Mouse (Mus musculus) lung, embryonic 14.5 days (tissue): ENCODE measurements around the gene Mfap1b. TPM values are rescaled to one million over a fixed set of nuclear protein-coding genes. Genes with fewer than 3 reads are reported as not detected.

Source experiments
- ATAC-seq: fragments of 200-750 bp; cut with Nextera tagmentation; 2 replicates; pipeline ENCODE4 v1.8.0; 2017; ENCODE audit warnings: mild to moderate bottlenecking, moderate TSS enrichment, moderate library complexity; ENCODE audit not compliant: insufficient read depth
- DNase-seq: peaks from one replicate; pipeline ENCODE4 v3.0.0-alpha.2; 2015
- H3K27ac ChIP-seq: fragments of 300-500 bp; sonication (generic); 2 replicates; pipeline ENCODE4 v1.5.1; 2014; ENCODE audit warnings: low read depth, mild to moderate bottlenecking, moderate library complexity
- H3K27me3 ChIP-seq: fragments of 300-500 bp; sonication (generic); 2 replicates; pipeline ENCODE4 v1.6.1; 2014; ENCODE audit warnings: low read length, control low read depth; ENCODE audit not compliant: insufficient read depth
- H3K36me3 ChIP-seq: fragments of 300-500 bp; sonication (generic); 2 replicates; pipeline ENCODE4 v1.6.1; 2014; ENCODE audit warnings: control low read depth; ENCODE audit not compliant: insufficient read depth
- H3K4me1 ChIP-seq: fragments of 300-500 bp; sonication (generic); 2 replicates; pipeline ENCODE4 v1.6.1; 2014; ENCODE audit warnings: antibody characterized with exemption, control low read depth; ENCODE audit not compliant: insufficient read depth
- H3K4me2 ChIP-seq: fragments of 300-500 bp; sonication (generic); 2 replicates; pipeline ENCODE4 v1.6.1; 2014; ENCODE audit warnings: mild to moderate bottlenecking
- H3K4me3 ChIP-seq: fragments of 300-500 bp; sonication (generic); 2 replicates; pipeline ENCODE4 v1.5.1; 2014; ENCODE audit warnings: low read depth, low read length
- H3K9ac ChIP-seq: fragments of 300-500 bp; sonication (generic); 2 replicates; pipeline ENCODE4 v1.6.1; 2014
- H3K9me3 ChIP-seq: fragments of 300-500 bp; sonication (generic); 2 replicates; pipeline ENCODE4 v1.6.1; 2016; ENCODE audit warnings: low read depth, low read length, control low read depth
- CTCF ChIP-seq: IDR thresholded peaks from 2 replicates; pipeline ENCODE4 v1.5.1; 2016; ENCODE audit warnings: antibody characterized with exemption, low read depth
- WGBS: fragments of 180-500 bp; shearing (Covaris S2); extraction: QIAGEN DNeasy Blood & Tissue Kit; methylation state at CpG from one replicate; pipeline ENCODE4 v1.1.7; 2014; 5-methylcytosine and 5-hydroxymethylcytosine counted together
- microRNA-seq: library from miRNA; unstranded; fragments of <30 nt; microRNA quantifications from one replicate; pipeline ENCODE4, GENCODE M21; 2016; ENCODE audit warnings: borderline number of aligned reads
- polyA plus RNA-seq: library from polyadenylated mRNA; unstranded; fragments of >200 nt; fragmentation: Nextera tagmentation; extraction: Ambion mirVana; gene quantifications from 2 replicates; pipeline ENCODE4 v1.2.1, GENCODE M21; 2014

Mfap1b gene
- polyA plus RNA-seq, 1 experiment from 2014 or later: 47.9 TPM

GRCm38 (mm10) chr2:121412843-121413386 lies 61.0 kb downstream of the Mfap1b start:
- peak; percentile 7 for ATAC-seq
- peak overlapping the region; percentile 100 for H3K9ac ChIP-seq
- H3K4me2 ChIP-seq: peak overlapping the region; percentile 78
- DNase-seq: peak; percentile 52
- H3K36me3 ChIP-seq: peaks cover 19% of the 10 kb centered on the region
- peaks cover 4% of the 10 kb centered on the region; the same call in 1 of the 2 replicates for H3K4me1 ChIP-seq
- no peaks in the 10 kb centered on the region for H3K27me3 ChIP-seq
- H3K27ac ChIP-seq: peak overlapping the region; percentile 99
- WGBS: 7% methylated on average over 4 of the region's 4 CpGs
- peak overlapping the region; percentile 99 for H3K4me3 ChIP-seq
- TF ChIP-seq CTCF: no peak
- H3K9me3 ChIP-seq: no peaks in the 10 kb centered on the region

Small RNA genes within 50 kb of the gene (microRNA-seq; reads per million reads assigned to microRNA genes)
- not detected for gene Gm22953

Other genes with a start within 250 kb of the Mfap1b start
- 55.5 and 73.6 TPM in 2 replicates for gene Trp53bp1, start 202.7 kb downstream of the Mfap1b start, polyA plus RNA-seq
- 5.5 and 5.7 TPM in 2 replicates for gene Map1a, start 184.5 kb downstream of the Mfap1b start, polyA plus RNA-seq
- 10.5 and 10.8 TPM in 2 replicates for gene Ppip5k1, start 118.7 kb downstream of the Mfap1b start, polyA plus RNA-seq
- gene Ckmt1, start 116.4 kb downstream of the Mfap1b start, polyA plus RNA-seq: 0.75 and 1.4 TPM in 2 replicates
- 0.24 TPM in 1 of 2 replicates, not detected in the other for gene Strc, start 86.9 kb downstream of the Mfap1b start, polyA plus RNA-seq
- gene Pdia3, start 60.3 kb downstream of the Mfap1b start, polyA plus RNA-seq: 628 and 649 TPM in 2 replicates
- gene Catsper2, start 60.3 kb downstream of the Mfap1b start, polyA plus RNA-seq: 2.0 and 2.6 TPM in 2 replicates
- 9.0 and 10.4 TPM in 2 replicates for gene Ell3, start 29.8 kb downstream of the Mfap1b start, polyA plus RNA-seq
- gene Serf2, start 24.9 kb downstream of the Mfap1b start, polyA plus RNA-seq: 488 and 525 TPM in 2 replicates
- 87.4 and 97.0 TPM in 2 replicates for gene Hypk, start 20.8 kb downstream of the Mfap1b start, polyA plus RNA-seq
- gene Serinc4, start 17.3 kb downstream of the Mfap1b start, polyA plus RNA-seq: 0.47 TPM in 1 of 2 replicates, not detected in the other
- 24.7 and 25.6 TPM in 2 replicates for gene Mfap1a, start 32.6 kb upstream of the Mfap1b start, polyA plus RNA-seq
- gene Wdr76, start 32.7 kb upstream of the Mfap1b start, polyA plus RNA-seq: 10.2 and 10.4 TPM in 2 replicates